Mouse (Mus musculus): Measurements from ENCODE around the gene Hist1h3g.
"Not testable (repeated sequence)": the region's sequence is repeated elsewhere in the genome, so short reads cannot be mapped to it uniquely, and the experiment has no call there.

Gene Hist1h3g

DNA sequence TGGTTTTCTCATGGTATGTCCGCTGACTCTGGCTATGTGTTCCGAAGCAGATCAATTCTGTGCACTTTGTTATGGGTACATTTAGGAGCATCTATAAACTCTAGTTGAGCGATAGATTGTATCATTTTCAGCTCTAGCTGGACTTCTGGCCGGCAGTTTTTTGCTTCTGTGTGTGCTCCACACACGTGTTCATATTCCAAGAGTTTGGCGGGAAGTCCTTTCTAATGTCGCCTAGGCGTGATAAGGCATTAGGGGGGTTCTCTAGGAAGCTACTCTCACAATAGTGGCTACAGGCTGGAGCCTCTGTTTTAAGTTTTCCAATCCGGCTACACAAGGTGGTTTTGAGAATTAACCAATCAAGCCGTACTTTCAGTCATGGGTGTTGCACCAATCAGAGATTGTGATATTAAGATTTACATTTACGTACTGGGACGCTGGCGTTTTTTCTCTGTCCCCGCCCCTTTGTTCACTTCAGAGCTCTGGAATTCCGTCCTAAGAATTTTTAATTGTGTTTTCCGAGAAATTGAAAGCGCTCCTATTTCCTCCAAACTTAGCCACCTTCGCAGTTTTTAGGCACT lies 20.7 kb downstream of the Hist1h3g start:
- DNase-seq (ENCODE audit: low spot score): peak; percentile 71

GRCm38 (mm10) chr13:23556906-23557305 lies 21.7 kb downstream of the Hist1h3g start:
- no peak for DNase-seq (ENCODE audit: low spot score)

DNA sequence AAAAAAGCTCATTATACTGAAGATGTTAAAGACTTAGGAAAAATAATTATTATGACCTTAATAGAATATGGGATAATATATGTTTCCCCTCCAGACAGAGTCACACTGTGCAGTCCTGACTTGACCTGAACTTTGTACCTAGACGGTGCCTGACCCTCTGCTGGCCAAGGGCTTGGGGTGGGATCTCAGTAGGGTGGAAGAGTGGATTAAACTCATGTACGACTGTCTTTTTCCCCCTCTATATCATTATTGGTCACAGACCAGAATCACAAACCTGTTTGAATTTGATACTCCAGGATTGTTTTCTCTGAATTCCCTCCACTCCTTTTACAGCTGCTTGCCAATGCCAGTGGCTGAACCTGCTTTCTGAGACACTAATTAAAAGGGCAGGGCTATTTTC lies 25.5 kb downstream of the Hist1h3g start:
- DNase-seq (ENCODE audit: low spot score): not testable (repeated sequence)

- not testable (repeated sequence) for DNase-seq (ENCODE audit: low spot score)
Measured at GRCm38 (mm10) chr13:23561531-23561882, 26.3 kb downstream of the Hist1h3g start.

GRCm38 (mm10) chr13:23561883-23562659 lies 26.8 kb downstream of the Hist1h3g start, which contains the start of gene Hist1h3e:
Hist1h3e (minus strand) TSS chr13:23562369.
- DNase-seq (ENCODE audit: low spot score): peak; percentile 87

DNA sequence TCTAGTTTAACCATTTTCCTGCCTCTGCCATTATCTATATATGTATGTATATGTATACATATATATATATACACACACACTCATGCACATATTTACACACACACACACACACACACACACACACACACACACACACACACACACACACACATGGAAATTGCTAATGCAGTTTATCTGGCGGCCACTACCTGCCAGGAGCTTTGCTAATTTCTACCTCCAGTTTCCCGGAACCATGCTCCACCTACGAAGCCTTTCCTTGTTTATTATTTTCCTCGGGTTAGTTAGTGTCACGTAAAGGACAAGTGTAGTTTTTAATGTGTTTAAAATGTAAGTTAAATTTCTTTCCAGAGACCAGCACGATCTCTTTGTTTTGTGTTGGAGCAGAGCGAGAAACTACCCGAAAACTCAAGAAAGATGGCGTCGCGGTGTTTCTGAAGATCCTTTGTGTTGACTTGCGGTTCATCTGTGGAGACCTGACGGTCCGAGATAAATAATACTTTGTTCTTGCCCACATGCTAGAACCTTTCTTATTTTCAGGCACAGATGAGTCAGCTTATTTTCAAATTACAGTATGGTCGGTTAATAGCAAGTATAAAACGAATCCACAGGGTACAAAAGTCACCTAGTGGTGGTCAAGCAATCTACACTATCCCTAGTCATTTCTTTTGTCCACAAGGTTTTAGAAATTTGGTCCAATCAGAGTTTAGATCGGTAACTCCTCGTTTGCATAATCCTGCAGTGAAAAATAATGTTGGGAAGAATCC lies 27.7 kb downstream of the Hist1h3g start:
- no peak for DNase-seq (ENCODE audit: low spot score)

DNA sequence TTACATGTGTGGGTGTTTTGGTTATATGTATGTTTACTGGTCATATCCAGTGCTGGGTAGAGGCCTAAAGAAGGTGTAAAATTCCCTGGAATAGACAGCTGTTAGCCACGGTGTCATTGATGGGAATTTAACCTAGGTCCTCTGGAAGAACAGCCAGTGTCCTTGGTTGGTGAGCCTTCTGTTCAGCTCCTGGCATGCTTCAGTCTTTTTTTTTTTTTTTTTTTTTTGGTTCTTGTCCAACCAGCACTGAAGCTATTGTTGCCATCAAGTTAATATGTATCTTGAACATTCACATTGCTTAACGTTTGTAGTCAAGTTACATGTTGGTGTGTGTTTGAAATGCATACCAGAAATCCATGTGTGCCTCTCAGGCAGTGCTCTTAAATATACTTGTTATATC lies 29.3 kb downstream of the Hist1h3g start:
- no peak for DNase-seq (ENCODE audit: low spot score)

GRCm38 (mm10) chr13:23570261-23571021 lies 35.2 kb downstream of the Hist1h3g start:
- not testable (repeated sequence) for DNase-seq (ENCODE audit: low spot score)

GRCm38 (mm10) chr13:23571022-23571503 lies 35.8 kb downstream of the Hist1h3g start, which contains the start of the genes Hist1h2ae and Hist1h2bg:
Hist1h2ae (minus strand) TSS chr13:23571220.
Hist1h2bg (plus strand) TSS chr13:23571396.
- DNase-seq (ENCODE audit: low spot score): peak; percentile 64

DNA sequence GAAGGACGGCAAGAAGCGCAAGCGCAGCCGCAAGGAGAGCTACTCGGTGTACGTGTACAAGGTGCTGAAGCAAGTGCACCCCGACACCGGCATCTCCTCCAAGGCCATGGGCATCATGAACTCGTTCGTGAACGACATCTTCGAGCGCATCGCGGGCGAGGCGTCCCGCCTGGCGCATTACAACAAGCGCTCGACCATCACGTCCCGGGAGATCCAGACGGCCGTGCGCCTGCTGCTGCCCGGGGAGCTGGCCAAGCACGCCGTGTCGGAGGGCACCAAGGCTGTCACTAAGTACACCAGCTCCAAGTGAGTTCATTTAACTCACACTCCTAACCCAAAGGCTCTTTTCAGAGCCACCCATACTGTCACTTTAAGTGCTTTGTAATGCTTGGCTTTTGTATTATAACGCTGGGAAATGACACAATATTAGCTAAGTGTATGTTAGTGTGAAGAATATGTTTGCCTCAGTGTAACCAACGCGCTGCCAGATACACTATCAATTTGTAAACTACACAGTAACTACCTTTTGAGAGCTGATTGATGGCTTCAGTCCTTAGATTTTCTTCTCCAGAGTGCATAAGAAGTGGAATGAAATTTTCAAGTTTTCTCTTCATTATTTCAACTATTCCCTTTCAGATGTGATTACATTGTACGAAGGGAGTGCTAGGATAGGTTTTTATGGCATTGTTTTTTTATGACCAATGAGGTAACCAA lies 36.4 kb downstream of the Hist1h3g start:
- DNase-seq (ENCODE audit: low spot score): not testable (repeated sequence)

DNA sequence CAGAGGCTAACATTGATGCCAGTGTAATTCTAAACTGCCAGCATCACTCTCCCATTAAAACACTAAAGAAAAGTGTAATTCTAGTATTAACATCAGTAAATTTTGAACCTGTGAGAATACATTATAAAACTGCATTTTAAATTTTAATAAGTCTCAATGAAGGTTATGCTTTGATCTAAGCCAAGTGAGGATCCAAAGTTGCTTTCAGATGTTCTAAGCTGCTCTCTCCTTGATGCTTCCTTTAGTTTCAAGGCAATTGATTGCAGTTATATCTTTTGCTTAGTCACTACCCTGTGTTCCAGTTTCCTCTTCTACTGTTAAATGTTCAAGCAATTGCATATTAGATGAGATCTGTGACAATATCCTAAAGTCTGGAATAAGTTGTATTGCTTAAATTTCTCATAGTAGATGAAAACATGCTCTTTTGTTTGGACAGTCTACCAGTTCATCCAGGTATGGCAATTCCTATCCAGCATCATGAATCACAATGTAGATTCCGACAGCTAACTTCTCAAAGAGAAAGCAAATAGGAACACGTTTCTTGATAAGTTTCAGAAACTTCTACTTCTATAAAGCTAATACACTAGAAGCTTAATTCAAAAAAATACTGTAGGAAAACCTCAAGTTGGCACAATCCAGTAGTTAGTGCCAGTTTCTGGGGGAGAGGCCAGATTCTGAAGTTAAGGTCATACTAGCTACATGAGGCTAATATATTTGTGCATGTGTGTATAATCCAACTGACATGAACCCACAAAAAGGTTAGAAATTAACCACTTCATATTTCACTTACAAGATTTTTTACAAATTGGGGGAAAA lies 37.2 kb downstream of the Hist1h3g start:
- DNase-seq (ENCODE audit: low spot score): no peak

DNA sequence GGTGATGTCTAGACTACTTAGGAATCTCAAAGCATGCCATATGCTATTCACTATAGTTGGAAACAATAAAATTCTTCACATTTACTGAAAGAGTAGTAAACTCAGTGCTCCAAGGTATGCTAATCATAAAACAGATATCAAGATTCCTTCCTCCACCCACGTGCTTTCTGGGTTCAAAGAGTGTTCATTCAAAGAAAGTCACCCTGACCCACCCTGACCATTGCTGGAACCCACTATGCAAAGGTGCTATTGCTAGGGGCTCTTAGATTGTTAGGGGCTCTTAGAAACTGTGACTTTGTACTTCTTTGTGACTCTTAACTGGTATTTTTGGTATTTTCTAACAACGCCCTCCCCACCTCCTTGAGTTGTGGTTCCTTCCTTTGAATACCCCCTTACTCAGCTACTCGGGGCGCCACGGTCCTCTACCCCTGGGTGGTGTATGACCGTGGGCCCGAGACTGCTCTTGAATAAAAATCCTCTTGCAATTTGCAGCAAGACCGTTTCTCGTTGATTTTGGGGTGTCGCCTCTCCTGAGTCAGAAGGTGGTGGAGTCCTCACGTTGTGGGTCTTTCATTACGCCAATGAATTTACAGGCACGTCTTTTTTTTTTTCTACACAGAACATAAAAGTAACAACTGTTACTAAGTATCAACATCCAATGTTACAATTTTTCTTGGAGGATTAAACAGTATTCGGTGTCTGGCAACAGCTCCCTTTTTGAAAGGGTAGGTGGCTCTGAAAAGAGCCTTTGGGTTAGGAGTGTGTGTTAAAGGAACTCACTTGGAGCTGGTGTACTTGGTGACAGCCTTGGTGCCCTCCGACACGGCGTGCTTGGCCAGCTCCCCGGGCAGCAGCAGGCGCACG lies 38.0 kb downstream of the Hist1h3g start:
- peak; percentile 8 for DNase-seq (ENCODE audit: low spot score)

- peak; percentile 93 for DNase-seq (ENCODE audit: low spot score)
Measured at GRCm38 (mm10) chr13:23573898-23574524, 38.8 kb downstream of the Hist1h3g start, which contains the start of the genes Hist1h2bf and Hist1h2ad. Hist1h2bf (minus strand) TSS chr13:23574196. Hist1h2ad (plus strand) TSS chr13:23574381.

DNA sequence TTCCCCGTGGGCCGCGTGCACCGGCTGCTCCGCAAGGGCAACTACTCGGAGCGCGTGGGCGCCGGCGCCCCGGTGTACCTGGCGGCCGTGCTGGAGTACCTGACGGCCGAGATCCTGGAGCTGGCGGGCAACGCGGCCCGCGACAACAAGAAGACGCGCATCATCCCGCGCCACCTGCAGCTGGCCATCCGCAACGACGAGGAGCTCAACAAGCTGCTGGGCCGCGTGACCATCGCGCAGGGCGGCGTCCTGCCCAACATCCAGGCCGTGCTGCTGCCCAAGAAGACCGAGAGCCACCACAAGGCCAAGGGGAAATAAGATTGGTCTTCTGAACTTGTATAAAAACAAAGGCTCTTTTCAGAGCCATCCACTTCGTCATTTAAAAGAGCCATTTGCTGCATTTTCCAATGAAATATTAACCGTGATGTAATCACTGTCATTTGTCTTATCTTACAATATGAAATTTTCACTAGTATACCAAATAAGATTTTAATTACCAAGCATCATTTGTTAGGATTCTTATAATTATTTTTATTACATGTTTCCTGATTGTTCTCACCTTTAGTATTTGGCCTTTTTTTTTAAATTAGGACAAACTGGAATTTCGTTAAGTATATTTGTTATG lies 39.4 kb downstream of the Hist1h3g start:
- not testable (repeated sequence) for DNase-seq (ENCODE audit: low spot score)

GRCm38 (mm10) chr13:23575271-23575851 lies 40.1 kb downstream of the Hist1h3g start, which contains the start of gene Hist1h3d:
Hist1h3d (plus strand) TSS chr13:23575763.
- peak; percentile 49 for DNase-seq (ENCODE audit: low spot score)

GRCm38 (mm10) chr13:23575864-23576313 lies 40.7 kb downstream of the Hist1h3g start:
- DNase-seq (ENCODE audit: low spot score): not testable (repeated sequence)

- no peak for DNase-seq (ENCODE audit: low spot score)
Measured at GRCm38 (mm10) chr13:23576351-23576881, 41.2 kb downstream of the Hist1h3g start.

Data from testis, postnatal 14 days (tissue).